Mouse (Mus musculus) MEL (cell line): Measurements from ENCODE around the gene Vgll4. TPM values are rescaled to one million over a fixed set of nuclear protein-coding genes. Genes with fewer than 3 reads are reported as not detected.

Experiments used
- DNase-seq: peaks from one replicate; pipeline ENCODE4 v3.0.0; 2011; ENCODE audit warnings: low read depth, low spot score
- H3K27ac ChIP-seq: 2 replicates; pipeline ENCODE4 v1.5.1; 2012; ENCODE audit warnings: low read depth, mild to moderate bottlenecking, control low read depth, low read length, moderate library complexity; ENCODE audit not compliant: control insufficient read depth
- H3K27me3 ChIP-seq, 2 experiments: fragments of 150-350 bp in 1 of 2; sonication (generic) in 1 of 2; 2 replicates each; pipeline ENCODE4 v1.6.1; 2012; ENCODE audit warnings: low read length in 2 of 2, mild to moderate bottlenecking in 2 of 2, improper control_type of control experiment in 1 of 2, moderate library complexity in 1 of 2; ENCODE audit not compliant: insufficient read depth in 2 of 2, control insufficient read depth in 1 of 2
- H3K36me3 ChIP-seq, 2 experiments: 2 replicates each; pipeline ENCODE4 v1.6.1; 2012 to 2014; ENCODE audit warnings: low read length in 2 of 2, improper control_type of control experiment in 1 of 2, inconsistent platforms in 1 of 2, mild to moderate bottlenecking in 1 of 2; ENCODE audit not compliant: insufficient read depth in 2 of 2, control insufficient read depth in 1 of 2
- H3K4me1 ChIP-seq, 2 experiments: fragments of 150-350 bp in 1 of 2; sonication (generic) in 1 of 2; 2 replicates each; pipeline ENCODE4 v1.6.1; 2012; ENCODE audit warnings: low read length in 2 of 2, improper control_type of control experiment in 1 of 2, mild to moderate bottlenecking in 1 of 2; ENCODE audit not compliant: insufficient read depth in 2 of 2, control insufficient read depth in 1 of 2
- H3K4me3 ChIP-seq, 2 experiments: fragments of 150-350 bp in 1 of 2; sonication (generic) in 1 of 2; 2 replicates each; pipeline ENCODE4 v1.5.1; 2012; ENCODE audit warnings: low read depth in 2 of 2, low read length in 2 of 2, mild to moderate bottlenecking in 2 of 2, moderate library complexity in 2 of 2, control low read depth in 1 of 2, improper control_type of control experiment in 1 of 2; ENCODE audit not compliant: control insufficient read depth in 1 of 2, insufficient read depth in 1 of 2
- H3K79me2 ChIP-seq: 2 replicates; pipeline ENCODE4 v1.6.1; 2012; ENCODE audit warnings: mild to moderate bottlenecking, low read length, moderate library complexity; ENCODE audit not compliant: control insufficient read depth, poor library complexity, insufficient read depth
- H3K9ac ChIP-seq: 2 replicates; pipeline ENCODE4 v1.6.1; 2012; ENCODE audit warnings: low read depth, mild to moderate bottlenecking, control low read depth, low read length, moderate library complexity; ENCODE audit not compliant: control insufficient read depth, poor library complexity, severe bottlenecking
- H3K9me3 ChIP-seq: fragments of 150-350 bp; sonication (generic); replicated peaks from 2 replicates; pipeline ENCODE4 v1.6.1; 2012; ENCODE audit warnings: mild to moderate bottlenecking, low read length, improper control_type of control experiment, moderate library complexity; ENCODE audit not compliant: insufficient read depth
- BHLHE40 ChIP-seq: IDR thresholded peaks from 2 replicates; pipeline ENCODE4 v1.6.1; 2012; ENCODE audit warnings: low read depth, mild to moderate bottlenecking, inconsistent platforms, low read length, improper control_type of control experiment, borderline replicate concordance
- CHD1 ChIP-seq: IDR thresholded peaks from 2 replicates; pipeline ENCODE4 v1.6.1; 2012; ENCODE audit warnings: low read depth, mild to moderate bottlenecking, inconsistent platforms, low read length, improper control_type of control experiment
- CHD2 ChIP-seq: IDR thresholded peaks from 2 replicates; pipeline ENCODE4 v1.6.1; 2011; ENCODE audit warnings: low read length, improper control_type of control experiment
- E2F4 ChIP-seq: IDR thresholded peaks from 2 replicates; pipeline ENCODE4 v1.6.1; 2011; ENCODE audit warnings: low read depth, low read length, improper control_type of control experiment, borderline replicate concordance
- ELF1 ChIP-seq: IDR thresholded peaks from 2 replicates; pipeline ENCODE4 v1.6.1; 2014; ENCODE audit warnings: low read depth, mild to moderate bottlenecking, inconsistent platforms, low read length, improper control_type of control experiment, moderate library complexity
- EP300 ChIP-seq, 2 experiments: IDR thresholded peaks; 2 replicates each; pipeline ENCODE4 v1.6.1; 2011; ENCODE audit warnings: improper control_type of control experiment in 2 of 2, low read length in 2 of 2, low read depth in 1 of 2, mild to moderate bottlenecking in 1 of 2
- HCFC1 ChIP-seq: IDR thresholded peaks from 2 replicates; pipeline ENCODE4 v1.6.1; 2012; ENCODE audit warnings: low read depth, mild to moderate bottlenecking, inconsistent platforms, low read length, improper control_type of control experiment, moderate library complexity
- KAT2A ChIP-seq: conservative IDR thresholded peaks from 2 replicates; pipeline ENCODE4 v1.6.1; 2012; ENCODE audit warnings: low read depth, low read length, improper control_type of control experiment, inconsistent platforms
- MXI1 ChIP-seq: IDR thresholded peaks from 2 replicates; pipeline ENCODE4 v1.6.1; 2011; ENCODE audit warnings: mild to moderate bottlenecking, low read depth, low read length, improper control_type of control experiment
- MYC ChIP-seq: IDR thresholded peaks from 2 replicates; pipeline ENCODE4 v1.6.1; 2011; ENCODE audit warnings: low read depth, mild to moderate bottlenecking, low read length, improper control_type of control experiment, moderate library complexity
- NELFE ChIP-seq: IDR thresholded peaks from 2 replicates; pipeline ENCODE4 v1.6.1; 2011; ENCODE audit warnings: low read depth, low read length, improper control_type of control experiment
- POLR2A ChIP-seq, 2 experiments: IDR thresholded peaks; 2 replicates each; pipeline ENCODE4 v1.6.1; 2011 to 2012; ENCODE audit warnings: low read length in 2 of 2, mild to moderate bottlenecking in 2 of 2, control low read depth in 1 of 2, improper control_type of control experiment in 1 of 2, low read depth in 1 of 2, moderate library complexity in 1 of 2; ENCODE audit not compliant: control insufficient read depth in 1 of 2, insufficient read depth in 1 of 2, poor library complexity in 1 of 2
- POLR2AphosphoS2 ChIP-seq: IDR thresholded peaks from 2 replicates; pipeline ENCODE4 v1.6.1; 2011; ENCODE audit warnings: low read length, improper control_type of control experiment
- POLR2AphosphoS5 ChIP-seq: IDR thresholded peaks from 2 replicates; pipeline ENCODE4 v1.6.1; 2012; ENCODE audit warnings: low read depth, borderline replicate concordance, mild to moderate bottlenecking, inconsistent platforms, low read length, moderate library complexity, mixed read lengths
- RAD21 ChIP-seq: IDR thresholded peaks from 2 replicates; pipeline ENCODE4 v1.6.1; 2011; ENCODE audit warnings: mild to moderate bottlenecking, low read depth, low read length, improper control_type of control experiment
- SIN3A ChIP-seq: IDR thresholded peaks from 2 replicates; pipeline ENCODE4 v1.6.1; 2012; ENCODE audit warnings: low read length, improper control_type of control experiment, inconsistent platforms
- TAL1 ChIP-seq: IDR thresholded peaks from 2 replicates; pipeline ENCODE4 v1.6.1; 2012; ENCODE audit warnings: mild to moderate bottlenecking, inconsistent platforms, low read length, moderate library complexity, mixed read lengths
- TBP ChIP-seq: IDR thresholded peaks from 2 replicates; pipeline ENCODE4 v1.8.0; 2011; ENCODE audit warnings: low read depth, low read length, improper control_type of control experiment
- TCF12 ChIP-seq: IDR thresholded peaks from 2 replicates; pipeline ENCODE4 v1.6.1; 2014; ENCODE audit warnings: low read depth, mild to moderate bottlenecking, inconsistent platforms, low read length, improper control_type of control experiment, moderate library complexity
- USF1 ChIP-seq: IDR thresholded peaks from 2 replicates; pipeline ENCODE4 v1.6.1; 2014; ENCODE audit warnings: low read depth, mild to moderate bottlenecking, inconsistent platforms, low read length, improper control_type of control experiment, moderate library complexity
- USF2 ChIP-seq, 2 experiments: IDR thresholded peaks; 2 replicates each; pipeline ENCODE4 v1.6.1; 2011 to 2012; ENCODE audit warnings: improper control_type of control experiment in 2 of 2, low read length in 2 of 2, borderline replicate concordance in 1 of 2, inconsistent platforms in 1 of 2, low read depth in 1 of 2, mild to moderate bottlenecking in 1 of 2; ENCODE audit not compliant: insufficient read depth in 1 of 2
- ZC3H11A ChIP-seq: IDR thresholded peaks from 2 replicates; pipeline ENCODE4 v1.6.1; 2012; ENCODE audit warnings: low read depth, mild to moderate bottlenecking, inconsistent platforms, low read length, improper control_type of control experiment
- ZKSCAN1 ChIP-seq: IDR thresholded peaks from 2 replicates; pipeline ENCODE4 v1.6.1; 2012; ENCODE audit warnings: low read depth, mild to moderate bottlenecking, inconsistent platforms, low read length, improper control_type of control experiment, moderate library complexity
- ZMIZ1 ChIP-seq: IDR thresholded peaks from 2 replicates; pipeline ENCODE4 v1.6.1; 2012; ENCODE audit warnings: low read depth, mild to moderate bottlenecking, inconsistent platforms, low read length, improper control_type of control experiment, moderate library complexity
- ZNF384 ChIP-seq: IDR thresholded peaks from 2 replicates; pipeline ENCODE4 v1.6.1; 2012; ENCODE audit warnings: low read depth, mild to moderate bottlenecking, inconsistent platforms, low read length, improper control_type of control experiment
- polyA plus RNA-seq, 2 experiments: library from polyadenylated mRNA; stranded (reverse) in 1 of 2; unstranded in 1 of 2; fragments of >175 nt in 1 of 2; fragments of >200 nt in 1 of 2; gene quantifications; 2 replicates each; pipeline versions ENCODE4 v1.2.1 to v1.2.4; 2012; ENCODE audit warnings: low replicate concordance in 2 of 2, low read depth in 1 of 2; ENCODE audit not compliant: insufficient read length in 2 of 2, insufficient read depth in 1 of 2, missing spikeins in 1 of 2
- total RNA-seq: library from RNA; depleted of rRNA; stranded (reverse); fragments of 300-350 nt; gene quantifications from 2 replicates; pipeline ENCODE4 v1.2.3, GENCODE M21; 2012

Vgll4 gene
- total and polyA plus RNA-seq, 3 experiments, result 18.1 to 21.5 TPM; not detected in 1

DNA sequence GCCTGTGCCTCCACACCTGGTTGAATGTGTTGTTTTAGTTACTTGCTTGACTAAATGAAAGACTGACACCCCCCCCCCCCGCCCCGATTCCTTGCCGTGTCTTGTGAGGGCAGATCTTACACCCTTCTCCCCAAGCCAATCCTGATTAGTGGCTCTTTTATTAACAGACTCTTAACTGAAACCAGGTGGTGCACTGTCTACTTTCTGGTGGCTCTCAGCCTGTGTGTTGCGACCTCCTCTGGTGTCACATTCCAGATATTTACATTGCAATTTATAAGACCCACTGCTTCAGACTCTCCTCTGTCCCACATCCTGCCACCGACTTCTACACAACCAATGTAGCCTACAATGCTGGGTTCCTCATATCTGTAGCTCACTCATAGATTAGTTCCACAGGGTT lies 27.7 kb upstream of the Vgll4 start:
- Histone ChIP-seq H3K4me1 (no peaks in the 10 kb centered on the region), H3K9me3 (no peaks in the 10 kb centered on the region), H3K4me3 (no peak overlapping the region), H3K27me3 (no peaks in the 10 kb centered on the region), H3K36me3 (no peaks in the 10 kb centered on the region), H3K79me2 (no peaks in the 10 kb centered on the region), H3K9ac (no peak overlapping the region), H3K27ac (no peak overlapping the region)
- TF ChIP-seq TAL1 (no peak), ZMIZ1 (no peak), USF1 (no peak), ELF1 (no peak), E2F4 (no peak), NELFE (no peak), BHLHE40 (no peak), POLR2AphosphoS5 (no peak), MXI1 (no peak)
- DNase-seq, result no peak

DNA sequence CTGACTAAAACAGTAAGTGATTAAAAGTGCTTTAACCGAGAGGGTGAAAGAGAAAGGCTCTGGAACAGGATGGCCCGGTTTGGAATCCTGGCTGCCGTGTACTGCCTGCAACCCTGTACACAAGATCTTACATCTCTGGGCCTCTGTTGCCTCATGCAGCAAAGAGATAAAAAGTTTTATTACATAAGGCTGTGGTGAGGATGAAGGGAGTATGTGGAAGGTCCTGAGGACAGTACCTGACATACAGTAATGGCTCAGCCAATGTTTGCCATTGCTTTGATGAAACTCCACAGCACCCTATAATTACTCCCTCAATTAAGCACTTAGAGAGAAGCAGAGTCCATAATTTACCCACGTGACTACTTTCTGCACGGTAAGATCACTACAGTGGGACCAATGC lies 27.1 kb upstream of the Vgll4 start:
- H3K9ac ChIP-seq, result no peak overlapping the region
- H3K4me1 ChIP-seq, result no peaks in the 10 kb centered on the region
- H3K79me2 ChIP-seq, result no peaks in the 10 kb centered on the region
- H3K36me3 ChIP-seq, result no peaks in the 10 kb centered on the region
- H3K27ac ChIP-seq, result no peak overlapping the region
- H3K4me3 ChIP-seq, result no peak overlapping the region
- TF ChIP-seq TCF12 (no peak), BHLHE40 (no peak), KAT2A (no peak), ZNF384 (no peak), USF2 (IDR thresholded peaks at IDR 0.05; ENCODE audit: borderline replicate concordance in 1 of 2, insufficient read depth in 1 of 2, low read depth in 1 of 2, low read length in 2 of 2) (no peak), RAD21 (no peak), EP300 (IDR thresholded peaks at IDR 0.05; ENCODE audit: low read depth in 1 of 2, low read length in 2 of 2) (no peak), POLR2AphosphoS2 (no peak), HCFC1 (no peak), NELFE (no peak), CHD2 (no peak), MYC (no peak), ZC3H11A (no peak), TBP (no peak), POLR2A (IDR thresholded peaks at IDR 0.05; ENCODE audit: control insufficient read depth in 1 of 2, insufficient read depth in 1 of 2, low read depth in 1 of 2, low read length in 2 of 2, poor library complexity in 1 of 2) (no peak), CHD1 (no peak), ZKSCAN1 (no peak), SIN3A (no peak)
- DNase-seq, result no peak
- no peaks in the 10 kb centered on the region for H3K9me3 ChIP-seq
- no peaks in the 10 kb centered on the region for H3K27me3 ChIP-seq
